Mouse (Mus musculus) kidney, postnatal 25 days (tissue): ENCODE measurements around the gene Olfr1234.

ENCODE experiments used
- DNase-seq, 2 experiments: peaks; one replicate each; pipeline ENCODE4 v3.0.0; 2021; ENCODE audit warnings: mixed read lengths in 2 of 2

The Olfr1234 gene

DNA sequence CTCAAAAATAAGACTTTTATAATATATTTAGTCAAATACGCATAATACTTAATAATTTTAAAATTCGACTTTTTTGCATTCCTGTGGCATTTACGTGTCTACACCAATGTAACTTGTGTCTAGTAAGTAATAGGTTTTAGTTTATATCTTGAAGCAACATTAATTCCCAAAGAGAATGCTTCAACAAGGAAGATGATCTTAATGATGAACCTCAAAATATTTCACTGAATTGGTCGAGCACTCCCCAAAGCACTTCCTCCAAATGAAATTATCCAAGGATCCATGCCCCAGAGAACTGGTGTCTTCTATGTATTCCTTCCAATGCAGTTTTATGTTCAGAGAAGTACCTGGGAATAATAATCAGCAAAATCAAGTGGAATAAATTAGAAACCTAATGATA lies at the start of gene Olfr1234:
Olfr1234 (minus strand) TSS at position 101 of the 400 bp plus-strand sequence.
- no peak for DNase-seq

DNA sequence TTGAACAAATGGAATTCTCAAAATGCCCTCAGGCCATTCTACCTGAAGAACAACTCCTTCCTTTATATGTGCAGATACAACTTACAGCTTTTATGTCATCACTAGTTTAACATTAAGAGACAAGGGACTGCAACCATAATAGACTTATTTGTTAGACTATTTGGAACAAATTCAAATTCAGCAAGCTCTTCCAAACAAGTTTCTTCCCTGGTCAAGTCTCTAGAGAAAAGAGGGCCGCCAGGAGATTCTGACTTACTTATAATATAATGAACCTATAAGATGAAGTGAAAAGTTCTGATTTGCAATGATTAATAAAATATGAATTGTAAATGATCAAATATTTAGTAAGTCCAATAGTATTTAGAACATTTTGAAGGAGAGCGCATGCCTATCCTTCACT lies 44.9 kb upstream of the Olfr1234 start, which contains the start of gene Olfr1238:
Olfr1238 (minus strand) TSS at position 101 of the 400 bp plus-strand sequence.
- DNase-seq = no peak

DNA sequence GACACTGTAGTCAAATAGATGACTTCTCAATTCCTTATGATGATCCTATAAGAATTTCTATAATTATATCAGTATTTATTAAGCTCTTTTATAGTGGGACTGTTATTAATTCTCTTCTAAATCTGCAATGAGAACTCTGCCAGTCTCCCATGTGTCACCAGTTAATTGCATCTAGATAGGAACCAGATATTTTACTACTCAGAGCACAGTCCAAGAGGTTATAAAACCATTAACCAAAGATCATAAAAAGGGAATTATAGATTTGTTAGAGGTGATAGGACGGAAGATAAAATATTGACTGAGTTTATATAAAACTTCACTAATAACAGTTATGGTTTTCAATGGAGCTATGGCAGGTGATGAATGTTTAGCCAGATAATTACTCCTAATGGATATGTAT lies 36.2 kb upstream of the Olfr1234 start:
- DNase-seq = no peak

DNA sequence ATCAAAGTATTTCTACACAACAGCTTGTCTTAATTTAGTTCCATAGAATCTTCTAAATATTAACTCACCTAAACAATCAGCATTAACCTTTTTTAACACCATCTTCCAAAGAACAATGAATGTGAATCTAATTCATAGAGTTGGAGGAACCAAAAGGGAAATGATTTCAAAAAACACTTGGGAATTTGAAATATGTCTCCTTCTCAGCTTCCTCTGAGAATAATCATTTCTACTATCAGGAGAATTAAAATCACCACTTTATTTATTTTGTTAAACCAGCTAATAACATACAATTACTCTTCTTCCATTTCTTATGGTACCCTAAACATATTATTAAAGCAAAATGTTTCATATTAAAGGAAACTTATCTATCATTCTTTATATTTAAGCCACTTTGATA lies 22.4 kb downstream of the Olfr1234 start, which contains the start of gene Olfr1233:
Olfr1233 (minus strand) TSS at position 101 of the 400 bp plus-strand sequence.
- DNase-seq = no peak

DNA sequence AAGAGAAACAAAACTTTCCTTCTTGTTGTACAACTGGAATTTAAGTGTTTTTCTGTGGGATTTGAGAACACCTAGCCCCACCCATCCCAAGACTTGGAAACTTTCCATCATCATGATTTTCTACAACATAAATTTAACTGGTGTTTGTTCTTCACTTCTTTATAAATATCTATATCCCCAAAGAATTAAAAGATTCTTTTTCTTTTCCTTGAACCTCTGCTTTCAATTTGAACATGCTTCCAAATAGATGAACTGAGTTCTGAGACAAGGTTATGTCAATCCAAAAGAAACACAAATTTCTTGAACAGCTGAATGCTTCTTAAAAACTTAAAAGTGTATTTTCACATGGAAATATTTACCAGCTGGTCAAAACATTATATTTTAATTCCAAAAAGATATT lies 35.1 kb downstream of the Olfr1234 start, which contains the start of gene Olfr1232:
Olfr1232 (minus strand) TSS at position 101 of the 400 bp plus-strand sequence.
- no peak for DNase-seq
